In genomic region chr6:146887958-146888659, GRCm38 (mm10) we compare ENCODE assay signal across 8 mouse cellular contexts. TPM values are rescaled to one million over a fixed set of nuclear protein-coding genes. Genes with fewer than 3 reads are reported as not detected.
DNase-seq lines count a peak whose midpoint lies in the region; ATAC-seq lines count a peak whose summit lies in the region.

Gene Ppfibp1 (plus strand): TSS chr6:146888487.

- H3K4me3 ChIP-seq in intestine, embryonic 15.5 days (replicated peaks) = peak within 1 kb of the TSS; percentile 89

- WGBS in intestine, embryonic 15.5 days = under 1% methylated on average over 79 of the region's 80 CpGs

- intact Hi-C loops in gastrocnemius, postnatal 36 days (cut with DNase I) = loop anchor here (5.0 kb wide), 1 partner anchor 59 kb away; no protein-coding TSS in a partner anchor
- intact Hi-C loops in left cerebral cortex, postnatal 14 days (cut with DNase I) = no loop called here

- no peaks in the 10 kb centered on the region for H3K27me3 ChIP-seq in intestine, embryonic 15.5 days (replicated peaks)

- no peaks in the 10 kb centered on the region for H3K9me3 ChIP-seq in intestine, embryonic 15.5 days

- peak within 1 kb of the TSS; percentile 62 for H3K4me2 ChIP-seq in intestine, embryonic 15.5 days (replicated peaks)

- peak within 1 kb of the TSS; percentile 87 for H3K27ac ChIP-seq in intestine, embryonic 15.5 days

- H3K9ac ChIP-seq in intestine, embryonic 15.5 days = peak within 1 kb of the TSS; percentile 94

- no peaks in the 10 kb centered on the region for H3K36me3 ChIP-seq in intestine, embryonic 15.5 days

- peak; percentile 91 for DNase-seq in adrenal gland, adult 8-10 months
- DNase-seq in embryo, embryonic 11.5 days (ENCODE audit: low read depth, low spot score) = peak; percentile 86
- DNase-seq in gastrocnemius, postnatal 36 days = peak; percentile 95
- DNase-seq in left cerebral cortex, postnatal 14 days (ENCODE audit: low spot score in 2 of 2) = peak; percentile 89 to 95
- DNase-seq in right cerebral cortex, postnatal 14 days = peak; percentile 93
- peak; percentile 94 to 96 for DNase-seq in urinary bladder, postnatal 36 days (ENCODE audit: low spot score in 2 of 2)

- peak; percentile 97 for ATAC-seq in intestine, embryonic 15.5 days
- ATAC-seq in megakaryocyte-erythroid progenitor cell, adult 5-6 weeks (replicated peaks; ENCODE audit: low FRiP score, low TSS enrichment, poor library complexity, severe bottlenecking) = peak; percentile 96

- peaks cover 12% of the 10 kb centered on the region for H3K4me1 ChIP-seq in intestine, embryonic 15.5 days (replicated peaks)

RNA-seq across cellular contexts. Expression of gene Ppfibp1, which starts in this region (rescaled TPM):
- 100 to 1,000 TPM in 2 of 4 experiments, 10 to 100 TPM in 2; 80.0 to 138 (median 105) TPM for total RNA-seq in adrenal gland, adult 8-10 months (2022)
- 10 to 100 TPM; 36.7 to 37.6 TPM for total RNA-seq in gastrocnemius, postnatal 36 days (2021)
- polyA plus RNA-seq in intestine, embryonic 15.5 days (2015; fragmentation: Nextera tagmentation; extraction: Ambion mirVana) = 35.9 and 41.5 TPM in 2 replicates
- 10 to 100 TPM; 65.4 to 86.1 TPM for total RNA-seq in left cerebral cortex, postnatal 14 days (2021)
- total RNA-seq in megakaryocyte-erythroid progenitor cell, adult 5-6 weeks (2014; fragmentation: Nextera tagmentation) = 1.2 and 6.5 TPM in 2 replicates
- total RNA-seq in megakaryocyte-erythroid progenitor cell, adult 5-6 weeks (2017) = 6.1 and 11.4 TPM in 2 replicates

Comparison
In these comparisons a context has a peak if more than half of its experiments do, and no peak if none do; other contexts are left out.
1. Peak in every context shown above with its lines: DNase-seq, ATAC-seq, H3K4me3 ChIP-seq and H3K27ac ChIP-seq.